Mouse (Mus musculus) left cerebral cortex, postnatal 25 days (tissue): ENCODE measurements at regions not wholly inside any gene's neighbourhood (a gene's known extent, or its start where the extent isn't known, plus 50 kb on each side); places are given as distances from the start of the nearest gene placed in this dataset.

Experiments used
- DNase-seq, 2 experiments: peaks; one replicate each; pipeline ENCODE4 v3.0.0; 2022; ENCODE audit warnings: low spot score in 2 of 2, mixed read lengths in 1 of 2
- intact Hi-C: fragments of 180-260 bp; cut with DNase I; formaldehyde crosslinking; loops from one replicate; pipeline ENCODE4 v1.15.1; 2025

GRCm38 (mm10) chr12:106468173-106468860 lies 458.3 kb downstream of the Vrk1 start:
- intact Hi-C loops: no loop called here
- DNase-seq: no peak

GRCm38 (mm10) chr12:106474501-106475165 lies 464.6 kb downstream of the Vrk1 start:
- intact Hi-C loops: loop anchor here (5.0 to 10.0 kb wide), 2 partner anchors 170 to 1528 kb away; partner anchors contain the start of gene Bcl11b
- DNase-seq: peak; percentile 47 to 50

- intact Hi-C loops: loop anchor here (5.0 to 10.0 kb wide), 2 partner anchors 171 to 1527 kb away; partner anchors contain the start of gene Bcl11b
- DNase-seq: no peak
Measured at GRCm38 (mm10) chr12:106475486-106476050, 465.5 kb downstream of the Vrk1 start.

DNA sequence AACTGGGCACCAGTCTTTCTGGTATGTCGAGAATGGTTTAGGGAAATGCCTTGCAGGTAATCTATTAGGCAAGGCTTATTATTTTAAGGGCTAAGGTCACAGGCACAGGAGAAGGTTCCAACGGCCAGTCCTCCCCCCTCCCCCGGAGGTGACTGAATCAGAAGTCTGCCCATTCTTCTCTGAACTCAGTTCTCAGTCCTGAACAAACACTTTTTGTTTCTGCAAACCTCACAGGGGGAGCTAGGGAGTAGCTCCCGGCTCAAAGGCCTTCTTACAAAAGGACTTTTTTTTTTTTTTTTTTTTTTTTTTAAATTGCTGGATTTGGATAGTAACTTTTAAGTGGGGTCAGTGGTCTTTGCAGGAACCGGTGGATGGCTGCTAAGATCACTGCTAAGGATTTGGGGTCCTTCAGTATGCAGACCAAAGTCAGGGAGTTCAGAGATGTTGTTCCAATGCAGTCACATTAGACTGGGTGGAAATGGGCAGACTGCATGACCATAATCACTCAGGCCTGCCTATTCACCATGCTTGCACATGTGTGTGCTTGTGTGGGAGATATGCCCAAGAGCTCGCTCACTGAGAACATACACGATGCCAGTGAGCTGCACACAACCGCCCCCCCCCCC lies 467.1 kb downstream of the Vrk1 start:
- intact Hi-C loops: loop anchor here (5.0 to 10.0 kb wide), 2 partner anchors 172 to 1525 kb away; partner anchors contain the start of gene Bcl11b

GRCm38 (mm10) chr12:106477731-106478130 lies 467.7 kb downstream of the Vrk1 start:
- no peak for DNase-seq
- intact Hi-C loops: loop anchor here (2.0 to 10.0 kb wide), 3 partner anchors 103 to 1525 kb away; partner anchors contain the start of gene Bcl11b

More for the DNA sequence above, 467.1 kb downstream of the Vrk1 start:
- DNase-seq: no peak

DNA sequence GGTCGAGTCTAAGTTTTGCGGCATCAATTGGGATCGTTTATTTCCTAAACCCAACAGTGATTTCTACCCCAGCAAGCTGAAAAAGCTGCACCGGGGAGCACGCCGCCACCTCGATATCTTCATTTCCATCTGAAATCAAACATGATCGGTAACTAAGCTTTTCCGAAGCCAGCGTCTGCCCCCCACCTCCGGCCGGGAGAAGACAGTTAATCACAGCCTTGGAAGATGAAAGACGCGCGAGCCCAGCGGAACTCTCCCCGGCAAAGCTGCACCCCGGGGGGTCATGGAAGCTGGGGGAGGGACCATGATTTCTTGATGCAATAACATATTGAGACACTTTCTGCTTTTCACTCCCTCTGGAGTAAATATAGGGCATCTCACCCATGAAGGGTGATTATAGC lies 468.4 kb downstream of the Vrk1 start:
- intact Hi-C loops: loop anchor here (2.0 to 10.0 kb wide), 3 partner anchors 104 to 1524 kb away; partner anchors contain the start of gene Bcl11b
- DNase-seq: peak in 1 of 2 experiments; percentile 20

- intact Hi-C loops: loop anchor here (2.0 to 10.0 kb wide), 3 partner anchors 104 to 1523 kb away; partner anchors contain the start of gene Bcl11b
- peak in 1 of 2 experiments; percentile 25 for DNase-seq
Measured at GRCm38 (mm10) chr12:106479067-106479877, 469.2 kb downstream of the Vrk1 start.

DNA sequence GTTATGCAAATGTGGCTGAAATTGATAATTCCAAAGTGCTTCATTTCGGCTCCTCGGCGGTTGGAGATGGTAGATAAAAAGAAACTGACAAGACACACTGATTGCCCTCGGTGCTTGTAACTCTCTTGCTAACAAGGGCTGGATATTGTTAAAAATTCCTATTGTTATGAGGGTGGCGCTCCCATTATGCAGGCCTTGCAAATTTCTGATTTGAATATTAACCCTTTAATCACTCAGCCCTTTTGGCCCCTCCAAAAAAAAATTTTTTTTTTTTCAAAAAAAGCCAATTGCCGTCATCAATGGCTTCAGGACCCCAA lies 469.8 kb downstream of the Vrk1 start:
- intact Hi-C loops: loop anchor here (2.0 to 10.0 kb wide), 3 partner anchors 105 to 1522 kb away; partner anchors contain the start of gene Bcl11b
- no peak for DNase-seq

DNA sequence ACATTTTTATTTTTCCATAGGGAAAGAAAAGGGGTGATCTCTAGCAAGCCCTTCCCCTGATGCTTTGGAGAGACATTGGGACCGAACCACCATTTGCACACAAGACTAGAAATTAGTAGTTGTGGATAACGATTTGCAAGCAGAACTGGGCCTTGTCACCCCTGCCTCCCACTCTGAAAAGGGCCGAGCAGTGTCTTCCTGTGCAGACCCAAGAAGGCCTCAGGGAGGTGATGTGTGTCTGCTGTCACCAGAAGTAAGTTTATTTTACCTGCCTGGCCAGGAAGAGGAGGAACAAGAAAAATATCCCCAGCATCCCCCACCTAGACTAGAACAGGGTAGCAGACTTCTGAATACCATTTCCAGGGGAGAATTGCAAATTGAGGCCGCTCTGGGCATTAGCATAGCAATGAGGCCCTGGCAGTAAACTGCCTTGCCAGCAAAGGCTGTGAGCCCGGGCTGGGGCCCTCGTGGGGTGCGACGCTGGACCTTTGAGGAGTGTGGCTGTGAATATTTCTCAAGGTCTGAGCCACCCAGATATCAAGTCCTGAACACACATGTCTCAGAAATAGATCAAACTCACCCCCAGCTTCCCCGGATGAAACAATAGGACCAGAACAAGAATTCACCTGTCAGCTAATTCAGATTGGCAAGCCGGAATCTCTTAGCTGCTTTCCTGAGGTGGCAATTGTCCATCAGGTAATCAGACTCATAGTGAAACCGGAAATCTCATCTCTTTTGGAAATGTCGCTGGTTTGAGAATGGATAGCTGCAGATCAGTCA lies 470.4 kb downstream of the Vrk1 start:
- no peak for DNase-seq

DNA sequence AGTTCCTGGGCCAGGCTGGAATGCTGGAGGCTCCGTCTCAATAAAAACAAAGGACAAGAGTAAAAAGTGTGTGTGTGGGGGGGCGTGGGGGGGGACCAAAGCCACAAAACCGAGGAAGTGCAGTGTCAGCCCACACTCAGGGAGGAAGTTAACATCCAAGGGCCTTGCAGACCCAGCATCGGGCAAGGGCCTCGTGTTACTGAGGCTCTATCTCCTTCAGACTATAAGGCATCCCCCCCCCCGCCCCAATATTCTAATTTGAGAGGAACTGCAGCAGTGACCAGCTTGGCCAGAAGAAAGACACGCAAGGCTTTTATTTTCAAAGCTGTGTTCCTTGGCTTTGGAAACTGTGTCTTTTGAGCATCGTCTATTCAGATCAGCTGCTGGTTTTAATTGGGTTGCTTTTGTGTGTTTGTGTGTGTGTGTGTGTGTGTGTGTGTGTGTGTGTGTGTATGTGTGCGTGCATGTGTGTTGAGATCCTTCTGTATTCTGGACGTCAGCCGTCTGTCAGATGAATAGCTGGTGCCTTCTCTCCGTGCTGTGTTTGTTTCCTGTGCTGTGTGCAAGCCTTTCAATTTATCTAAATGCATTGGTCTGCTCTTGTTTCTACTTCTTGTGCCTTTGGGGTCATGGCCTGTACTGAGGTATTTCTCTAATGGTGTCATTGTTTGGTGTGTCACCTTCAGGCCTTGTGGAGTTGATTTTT lies 491.7 kb downstream of the Vrk1 start:
- no peak for DNase-seq
- intact Hi-C loops: no loop called here

More for the DNA sequence above, 470.4 kb downstream of the Vrk1 start:
- intact Hi-C loops: no loop called here

GRCm38 (mm10) chr12:106504285-106504684 lies 494.3 kb downstream of the Vrk1 start:
- no peak for DNase-seq

DNA sequence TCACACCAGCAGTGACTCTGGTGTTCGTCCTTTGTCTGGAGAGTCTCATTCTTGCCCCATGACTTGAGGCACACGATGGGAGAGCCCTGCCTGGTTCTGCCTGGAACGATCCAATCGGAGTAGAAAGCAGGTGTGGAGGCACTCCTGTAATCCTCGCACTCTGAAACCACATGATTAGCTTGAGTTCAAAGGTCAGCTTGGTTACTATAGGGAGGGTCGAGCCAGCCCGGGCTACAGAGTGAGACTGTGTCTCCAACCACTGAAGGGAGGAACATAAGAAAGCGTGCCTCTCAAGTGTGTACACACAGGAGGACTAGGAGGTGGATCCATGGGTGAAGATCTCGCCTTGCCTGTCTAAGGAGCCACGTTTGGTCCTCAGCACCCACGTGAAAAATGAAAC lies 504.0 kb downstream of the Vrk1 start:
- no peak for DNase-seq
- intact Hi-C loops: no loop called here

More at GRCm38 (mm10) chr12:106504285-106504684, 494.3 kb downstream of the Vrk1 start:
- intact Hi-C loops: no loop called here

DNA sequence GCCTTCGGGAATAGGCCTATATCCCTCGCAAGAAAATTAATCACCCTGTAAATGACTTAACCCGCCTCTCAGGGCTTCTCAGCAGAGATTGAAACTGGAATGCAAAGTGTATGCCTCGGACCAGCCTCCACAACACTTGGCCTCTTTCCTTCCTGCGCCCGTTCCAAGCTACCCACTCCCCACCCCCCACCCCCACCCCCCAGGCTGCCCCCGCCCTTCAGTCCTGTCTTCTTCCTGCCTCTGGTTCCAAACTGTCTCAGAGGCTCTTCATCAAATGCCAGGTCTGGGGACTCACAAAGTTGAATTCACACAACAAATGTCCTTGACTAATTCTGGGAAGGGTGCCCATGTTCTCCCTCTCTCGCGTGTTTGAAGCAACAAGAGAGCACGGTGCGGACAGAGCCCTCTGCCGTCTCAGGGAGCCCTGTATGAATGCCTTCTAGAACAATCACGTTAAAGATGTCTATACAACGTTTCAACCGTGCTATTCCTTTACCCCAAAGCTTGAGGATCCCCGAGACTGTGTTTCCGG lies 505.3 kb downstream of the Vrk1 start:
- DNase-seq: no peak
- intact Hi-C loops: no loop called here

GRCm38 (mm10) chr12:106519141-106519540 lies 509.1 kb downstream of the Vrk1 start:
- DNase-seq: no peak
- intact Hi-C loops: no loop called here

DNA sequence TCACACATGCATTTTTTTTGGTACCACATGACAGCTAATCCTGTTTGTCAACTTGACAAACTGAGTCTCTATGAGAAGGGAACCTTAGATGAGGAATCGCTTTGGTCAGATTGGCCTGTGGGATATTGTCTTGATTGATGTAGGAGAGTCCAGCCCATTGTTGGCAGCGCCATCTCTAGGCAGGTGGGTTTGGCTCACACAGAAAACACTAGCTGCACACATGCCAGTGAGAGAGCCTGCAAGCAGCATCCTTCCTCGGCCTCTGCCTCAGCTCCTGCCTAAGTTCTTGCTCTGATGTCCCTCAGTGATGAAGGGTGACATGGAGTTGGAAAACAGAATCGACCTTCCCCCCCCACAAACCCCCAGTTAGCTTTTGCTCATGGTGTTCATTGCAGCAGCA lies 514.4 kb downstream of the Vrk1 start:
- intact Hi-C loops: no loop called here
- no peak for DNase-seq

GRCm38 (mm10) chr12:106527116-106527515 lies 517.1 kb downstream of the Vrk1 start:
- intact Hi-C loops: no loop called here
- DNase-seq: no peak

DNA sequence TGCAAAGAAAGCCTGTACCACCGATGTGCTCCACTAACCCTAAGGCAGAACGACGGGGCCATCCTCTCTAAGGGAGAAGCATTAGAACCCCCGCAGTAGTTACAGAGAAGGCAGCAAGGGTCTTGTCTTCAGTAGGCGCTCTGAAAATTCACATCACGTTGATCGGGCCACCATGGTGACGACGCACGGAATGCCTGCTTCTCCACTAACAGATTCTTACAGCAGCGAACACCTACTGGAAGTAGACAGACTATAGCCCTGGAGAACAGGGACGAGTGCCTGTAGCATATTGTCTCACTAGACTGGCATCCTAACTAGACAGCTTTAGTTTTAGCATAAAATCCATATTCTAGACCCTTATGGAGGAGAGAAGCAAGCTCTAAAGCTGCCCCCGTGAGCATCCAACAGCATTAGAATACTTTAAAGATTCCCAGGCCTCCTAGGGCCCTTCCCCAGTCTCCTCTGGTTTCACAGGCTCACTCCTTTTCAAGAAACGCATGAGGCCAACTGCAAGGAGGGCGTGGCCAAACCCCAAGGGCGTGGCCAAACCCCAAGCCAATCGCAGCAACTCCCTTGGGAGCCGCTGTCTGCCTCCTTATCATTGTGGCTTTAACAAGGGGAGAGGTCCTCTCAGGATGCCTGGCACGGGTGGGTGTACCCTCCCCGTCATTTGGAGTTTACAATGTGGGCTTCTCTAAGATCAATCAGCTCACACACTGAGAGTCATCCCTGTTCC lies 517.8 kb downstream of the Vrk1 start:
- intact Hi-C loops: no loop called here
- DNase-seq: peak in 1 of 2 experiments; percentile 10
